Mouse (Mus musculus) liver, adult 2 months (tissue): Measurements from ENCODE around the gene Slc22a16.

Experiments
- CTCF ChIP-seq: fragments of 200-500 bp; IDR thresholded peaks from 2 replicates; pipeline ENCODE4 v1.5.1; 2011; ENCODE audit warnings: low read depth, low read length, control low read depth
- POLR2A ChIP-seq: fragments of 200-500 bp; IDR thresholded peaks from 2 replicates; pipeline ENCODE4 v1.6.1; 2011; ENCODE audit warnings: low read length, control low read depth; ENCODE audit not compliant: insufficient read depth; ENCODE audit errors: extremely low read depth

GRCm38 (mm10) chr10:40640406-40640805, 70.3 kb downstream of the Slc22a16 start:
- TF ChIP-seq CTCF = no peak
- no peak for TF ChIP-seq POLR2A
